ENCODE assay signal across 38 mouse cellular contexts in the genomic region with DNA sequence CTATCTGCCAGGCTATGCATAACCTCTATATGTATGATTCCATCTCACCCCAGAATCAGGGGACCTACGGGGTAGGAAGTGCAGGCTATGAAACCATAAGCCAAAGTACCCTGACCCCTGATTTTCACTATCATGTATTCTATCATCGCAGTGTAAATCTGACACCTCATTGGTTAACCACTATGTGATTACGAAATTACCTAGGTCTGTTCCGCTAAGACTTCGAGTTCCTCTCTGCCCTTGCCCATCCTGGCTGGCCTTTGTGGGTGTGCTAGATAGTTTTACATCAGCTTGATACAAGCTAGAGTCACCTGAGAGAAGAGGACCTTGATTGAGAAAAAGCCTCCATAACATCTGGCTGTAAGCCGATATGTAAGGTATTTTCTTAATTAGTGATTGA. TPM values are rescaled to one million over a fixed set of nuclear protein-coding genes. Genes with fewer than 3 reads are reported as not detected.
"Had no signal": no experiment of that assay in that cellular context is flagged by ENCODE, and none has a peak within 500 bp of the region (broad histone marks: within the 10 kb centered on the region; RNA-seq: fewer than 3 reads in every experiment).

No protein-coding gene starts in this region.

- H3K27ac ChIP-seq: gastrocnemius, adult 2 months; heart, adult 2 months; heart, embryonic 10.5 days; hindbrain, embryonic 10.5 days; hindbrain, embryonic 12.5 days; hindbrain, embryonic 14.5 days; intestine, embryonic 15.5 days; layer of hippocampus, adult 2 months; left cerebral cortex, adult 2 months; limb, embryonic 13.5 days; limb, embryonic 15.5 days; liver, embryonic 12.5 days; liver, embryonic 14.5 days had no signal

- ATAC-seq: hindbrain, embryonic 16.5 days; inflammation-experienced regulatory T-cells, adult 6 months; intestine, embryonic 15.5 days; liver, embryonic 12.5 days had no signal

- H3K36me3 ChIP-seq: heart, embryonic 10.5 days; heart, embryonic 12.5 days; hindbrain, embryonic 10.5 days; hindbrain, embryonic 12.5 days; intestine, embryonic 15.5 days; limb, embryonic 13.5 days; limb, embryonic 15.5 days; liver, embryonic 12.5 days had no signal

- H3K4me2 ChIP-seq: heart, embryonic 12.5 days; hindbrain, embryonic 12.5 days; hindbrain, embryonic 14.5 days; intestine, embryonic 15.5 days; limb, embryonic 13.5 days; limb, embryonic 15.5 days; liver, embryonic 12.5 days had no signal

- H3K4me1 ChIP-seq: heart, embryonic 10.5 days; heart, embryonic 12.5 days; hindbrain, embryonic 10.5 days; hindbrain, embryonic 12.5 days; intestine, embryonic 15.5 days; limb, embryonic 15.5 days; liver, embryonic 12.5 days had no signal

- H3K4me3 ChIP-seq: gastrocnemius, adult 2 months; heart, adult 2 months; heart, embryonic 10.5 days; heart, embryonic 12.5 days; hindbrain, embryonic 10.5 days; hindbrain, embryonic 12.5 days; intestine, embryonic 15.5 days; layer of hippocampus, adult 2 months; left cerebral cortex, adult 2 months; limb, embryonic 13.5 days; limb, embryonic 15.5 days; liver, embryonic 12.5 days had no signal

- H3K9me3 ChIP-seq: heart, embryonic 10.5 days; hindbrain, embryonic 10.5 days; hindbrain, embryonic 12.5 days; intestine, embryonic 15.5 days; limb, embryonic 13.5 days; limb, embryonic 15.5 days; liver, embryonic 12.5 days had no signal

- DNase-seq: gastrocnemius, adult 2 months; gastrocnemius, postnatal 10 days; gastrocnemius, postnatal 25 days; heart, adult 2 months; heart, postnatal 10 days; heart, postnatal 4 days; kidney, adult 11 months; kidney, adult 2 months; kidney, adult 9 months; kidney, postnatal 10 days; kidney, postnatal 25 days; kidney, postnatal 4 days; left cerebral cortex, postnatal 4 days had no signal

- H3K27me3 ChIP-seq: heart, embryonic 12.5 days; hindbrain, embryonic 12.5 days; intestine, embryonic 15.5 days; limb, embryonic 15.5 days; liver, embryonic 12.5 days had no signal

- H3K9ac ChIP-seq: heart, embryonic 12.5 days; hindbrain, embryonic 12.5 days; hindbrain, embryonic 14.5 days; intestine, embryonic 15.5 days; limb, embryonic 13.5 days; limb, embryonic 15.5 days; liver, embryonic 12.5 days; liver, embryonic 14.5 days had no signal

RNA-seq across cellular contexts. Expression of a gene that starts 23.2 kb away (rescaled TPM):
- total RNA-seq: gastrocnemius, adult 2 months; gastrocnemius, postnatal 10 days; gastrocnemius, postnatal 25 days; gastrocnemius, postnatal 4 days; heart, adult 2 months; heart, postnatal 10 days; heart, postnatal 25 days; heart, postnatal 4 days; layer of hippocampus, adult 2 months; layer of hippocampus, postnatal 10 days; layer of hippocampus, postnatal 25 days; left cerebral cortex, adult 2 months; left cerebral cortex, postnatal 25 days; left cerebral cortex, postnatal 4 days; liver, adult 2 months had no signal
- polyA plus RNA-seq: frontal cortex, adult 2 months; heart, adult 2 months; heart, embryonic 10.5 days; heart, embryonic 12.5 days; heart, embryonic 14.5 days; heart, embryonic 16.5 days; hindbrain, embryonic 10.5 days; hindbrain, embryonic 12.5 days; hindbrain, embryonic 14.5 days; hindbrain, embryonic 16.5 days; inflammation-experienced regulatory T-cells, adult 6 months; intestine, embryonic 15.5 days; kidney, adult 2 months; kidney, embryonic 16.5 days; limb, embryonic 11.5 days; limb, embryonic 13.5 days; limb, embryonic 15.5 days; liver, adult 2 months; liver, embryonic 12.5 days; liver, embryonic 14.5 days had no signal

RNA-seq across cellular contexts. Expression of a gene that starts 53.2 kb away (rescaled TPM):
- total RNA-seq: gastrocnemius, adult 2 months; gastrocnemius, postnatal 10 days; gastrocnemius, postnatal 25 days; heart, adult 2 months; heart, postnatal 10 days; heart, postnatal 25 days; heart, postnatal 4 days; liver, adult 2 months had no signal
- polyA plus RNA-seq: inflammation-experienced regulatory T-cells, adult 6 months; kidney, adult 2 months; kidney, embryonic 16.5 days; liver, adult 2 months; liver, embryonic 14.5 days had no signal
